Mouse (Mus musculus) cerebellum, adult 2 months (tissue): ENCODE results near the gene Socs4. TPM values are rescaled to one million over a fixed set of nuclear protein-coding genes. Genes with fewer than 3 reads are reported as not detected.
A peak's percentile ranks its signal among the peaks of the same experiment; 100 is the strongest.

ENCODE experiments used
- DNase-seq, 2 experiments: peaks; one replicate each; pipeline ENCODE4 v3.0.0; 2021
- H3K27ac ChIP-seq: fragments of 200-500 bp; 2 replicates; pipeline ENCODE4 v1.5.1; 2012; ENCODE audit warnings: low read length, control low read depth, inconsistent platforms; ENCODE audit not compliant: insufficient read depth
- H3K27me3 ChIP-seq: fragments of 200-500 bp; 2 replicates; pipeline ENCODE4 v1.6.1; 2012; ENCODE audit warnings: inconsistent platforms, mild to moderate bottlenecking, low read length, moderate library complexity; ENCODE audit not compliant: control insufficient read depth, insufficient read depth
- H3K4me1 ChIP-seq: fragments of 200-500 bp; 2 replicates; pipeline ENCODE4 v1.6.1; 2011; ENCODE audit warnings: low read length; ENCODE audit not compliant: control insufficient read depth, insufficient read depth
- H3K4me3 ChIP-seq: fragments of 200-500 bp; replicated peaks from 2 replicates; pipeline ENCODE3; 2011; ENCODE audit warnings: mild to moderate bottlenecking, low read depth, low read length, control low read depth; ENCODE audit not compliant: insufficient read depth
- CTCF ChIP-seq: fragments of 200-500 bp; IDR thresholded peaks from 2 replicates; pipeline ENCODE4 v1.5.1; 2011; ENCODE audit warnings: low read depth, mild to moderate bottlenecking, control low read depth, low read length, moderate library complexity, borderline replicate concordance; ENCODE audit not compliant: insufficient read depth
- POLR2A ChIP-seq: fragments of 200-500 bp; IDR thresholded peaks from 2 replicates; pipeline ENCODE4 v1.6.1; 2011; ENCODE audit warnings: low read length, control low read depth, borderline replicate concordance; ENCODE audit not compliant: insufficient read depth
- WGBS: fragments of 180-500 bp; shearing (Covaris S2); methylation state at CpG from one replicate; pipeline ENCODE4 v1.1.7; 2018; 5-methylcytosine and 5-hydroxymethylcytosine counted together
- polyA plus RNA-seq: library from polyadenylated mRNA; depleted of rRNA; stranded (reverse); fragments of >200 nt; gene quantifications from 2 replicates; pipeline ENCODE4 v1.2.3, GENCODE M21; 2012

Socs4 gene
- polyA plus RNA-seq, 1 experiment: 5.9 TPM

DNA sequence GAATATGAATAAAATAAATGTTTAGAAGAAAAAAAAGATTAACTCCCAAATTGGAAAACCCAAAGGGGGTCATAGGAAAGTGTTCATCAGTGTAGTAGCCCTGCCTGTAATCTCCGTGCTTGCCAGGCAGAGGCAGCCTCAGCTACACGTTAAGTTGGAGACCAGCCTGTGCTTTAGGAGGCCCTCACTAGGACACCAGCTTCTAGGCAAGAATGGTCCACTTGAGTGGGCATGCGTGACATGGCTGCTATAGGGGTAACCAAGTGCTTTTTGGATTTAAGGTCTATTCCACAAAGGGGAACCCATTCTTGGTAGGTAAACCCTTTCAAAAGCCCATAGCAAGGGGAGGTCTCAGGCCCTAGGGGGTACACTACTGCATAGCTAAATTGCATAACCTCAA lies 1.3 kb upstream of the Socs4 start:
- TF ChIP-seq CTCF (no peak), POLR2A (no peak)
- H3K4me1 ChIP-seq: no peaks in the 10 kb centered on the region; the same call in none of the 2 replicates
- no peaks in the 10 kb centered on the region for H3K27me3 ChIP-seq
- 29% methylated on average over 3 of the region's 3 CpGs for WGBS
- H3K4me3 ChIP-seq: peak overlapping the region; percentile 26
- no peak for DNase-seq
- no peak overlapping the region for H3K27ac ChIP-seq

GRCm38 (mm10) chr14:47276036-47276603 lies 611 bp upstream of the Socs4 start:
- TF ChIP-seq POLR2A (no peak), CTCF (no peak)
- H3K4me1 ChIP-seq: no peaks in the 10 kb centered on the region; the same call in none of the 2 replicates
- H3K4me3 ChIP-seq: peak overlapping the region; percentile 83
- no peak for DNase-seq
- peak overlapping the region; percentile 33 for H3K27ac ChIP-seq
- no peaks in the 10 kb centered on the region for H3K27me3 ChIP-seq
- WGBS: 2% methylated on average over 22 of the region's 22 CpGs

- Histone ChIP-seq H3K4me3 (no peak overlapping the region), H3K4me1 (no peaks in the 10 kb centered on the region; the same call in 1 of the 2 replicates), H3K27me3 (no peaks in the 10 kb centered on the region), H3K27ac (no peak overlapping the region)
- no peak for DNase-seq
- no peak for TF ChIP-seq POLR2A
- peak; percentile 26; the same call in 1 of the 2 replicates for TF ChIP-seq CTCF
- WGBS: 86% methylated on average over 2 of the region's 2 CpGs
Observed at GRCm38 (mm10) chr14:47279058-47279457, 2.3 kb downstream of the Socs4 start.

DNA sequence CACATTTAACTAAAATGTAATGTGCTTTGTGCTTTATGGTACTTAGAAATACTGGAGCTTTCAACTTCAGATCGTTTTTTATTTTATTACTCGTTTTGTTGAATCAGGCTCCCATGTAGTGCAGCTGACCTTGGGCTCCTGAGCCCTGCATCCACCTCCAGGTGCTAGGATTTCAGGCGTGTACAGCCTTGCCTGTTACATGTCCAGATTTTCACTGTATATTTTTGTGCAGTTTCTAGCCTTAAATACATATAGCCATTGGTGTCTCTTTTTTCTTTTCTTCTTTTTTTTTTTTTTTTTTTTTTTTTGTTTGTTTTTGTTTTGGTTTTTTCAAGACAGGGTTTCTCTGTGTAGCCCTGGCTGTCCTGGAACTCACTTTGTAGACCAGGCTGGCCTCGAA lies 4.8 kb downstream of the Socs4 start:
- Histone ChIP-seq H3K27me3 (no peaks in the 10 kb centered on the region), H3K27ac (no peak overlapping the region), H3K4me1 (no peaks in the 10 kb centered on the region; the same call in 1 of the 2 replicates), H3K4me3 (no peak overlapping the region)
- no peak for DNase-seq
- WGBS: 94% methylated on average over 4 of the region's 4 CpGs
- no peak for TF ChIP-seq CTCF
- no peak for TF ChIP-seq POLR2A

- no peaks in the 10 kb centered on the region; the same call in 1 of the 2 replicates for H3K4me1 ChIP-seq
- no peak for DNase-seq
- H3K27me3 ChIP-seq: no peaks in the 10 kb centered on the region
- no peak overlapping the region for H3K27ac ChIP-seq
- TF ChIP-seq POLR2A (no peak), CTCF (no peak)
- no peak overlapping the region for H3K4me3 ChIP-seq
- WGBS: 75% methylated on average over 7 of the region's 7 CpGs
Observed at GRCm38 (mm10) chr14:47283568-47283967, 6.8 kb downstream of the Socs4 start.

DNA sequence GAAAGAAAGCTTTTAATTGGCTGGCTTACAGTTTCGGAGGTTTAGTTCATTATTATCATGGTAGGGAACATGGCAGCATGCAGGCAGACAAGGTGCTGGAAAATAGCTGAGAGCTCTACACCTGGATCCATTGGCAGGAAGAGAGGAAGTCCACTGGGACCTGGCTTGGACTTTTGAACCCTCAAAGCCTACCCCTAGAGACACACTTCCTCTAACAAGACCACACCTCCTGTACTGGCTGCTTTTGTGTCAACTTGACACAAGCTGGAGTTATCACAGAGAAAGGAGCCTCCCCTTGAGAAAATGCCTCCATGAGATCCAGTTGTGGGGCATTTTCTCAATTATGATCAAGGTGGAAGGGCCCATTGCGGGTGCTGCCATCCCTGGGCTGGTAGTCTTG lies 8.5 kb downstream of the Socs4 start:
- WGBS: 93% methylated on average over 2 of the region's 2 CpGs
- H3K4me3 ChIP-seq: no peak overlapping the region

DNA sequence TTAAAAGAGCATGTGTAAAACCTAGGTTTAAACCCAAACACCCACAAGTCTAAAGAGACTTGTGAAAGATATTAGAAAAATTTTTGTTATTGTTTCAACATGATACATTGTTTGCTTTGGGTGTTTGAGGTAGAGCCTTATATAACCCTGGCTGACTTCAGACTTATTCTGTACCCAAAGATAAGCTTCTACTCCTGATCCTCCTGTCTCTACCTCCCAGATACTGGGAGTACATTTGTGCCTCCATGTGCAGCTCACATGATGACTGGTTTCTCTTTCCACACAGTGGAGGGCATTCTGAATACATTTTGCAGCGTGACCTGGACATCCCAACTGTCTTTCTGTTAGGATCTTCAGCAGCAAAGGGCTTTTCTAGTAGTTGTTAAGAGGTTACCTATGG lies 9.5 kb downstream of the Socs4 start:
- 93% methylated on average over 1 of the region's 1 CpGs for WGBS
- no peak for DNase-seq
- no peak for TF ChIP-seq CTCF
- no peaks in the 10 kb centered on the region for H3K27me3 ChIP-seq
- no peak overlapping the region for H3K27ac ChIP-seq
- H3K4me1 ChIP-seq: no peaks in the 10 kb centered on the region
- H3K4me3 ChIP-seq: no peak overlapping the region

More for the DNA sequence above, 8.5 kb downstream of the Socs4 start:
- H3K4me1 ChIP-seq: no peaks in the 10 kb centered on the region
- TF ChIP-seq CTCF: no peak
- TF ChIP-seq POLR2A: no peak
- H3K27me3 ChIP-seq: no peaks in the 10 kb centered on the region
- no peak overlapping the region for H3K27ac ChIP-seq
- DNase-seq: no peak

DNA sequence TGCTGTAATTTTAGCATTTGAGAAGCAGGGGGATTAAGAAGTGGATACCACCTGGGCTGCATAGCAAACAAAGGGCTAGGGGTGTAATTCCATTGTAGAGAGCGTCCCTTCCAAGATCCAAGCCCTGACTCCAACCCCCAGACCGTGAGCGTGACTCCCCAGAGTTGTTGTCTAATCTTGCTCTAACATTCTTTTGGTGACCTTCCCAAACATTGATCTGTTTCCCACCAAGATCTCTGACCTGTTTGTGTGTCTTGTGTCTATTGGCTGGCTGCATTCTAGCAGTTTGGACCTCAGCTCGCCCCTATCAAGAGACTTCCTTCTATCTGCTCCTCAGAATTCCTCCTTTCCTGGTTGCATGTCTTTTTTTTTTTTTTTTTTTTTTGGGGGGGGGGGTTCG lies 10.3 kb downstream of the Socs4 start:
- TF ChIP-seq POLR2A (no peak), CTCF (no peak)
- no peak overlapping the region for H3K4me3 ChIP-seq
- WGBS: 89% methylated on average over 4 of the region's 5 CpGs
- H3K27me3 ChIP-seq: no peaks in the 10 kb centered on the region
- H3K4me1 ChIP-seq: no peaks in the 10 kb centered on the region
- no peak for DNase-seq
- no peak overlapping the region for H3K27ac ChIP-seq

DNA sequence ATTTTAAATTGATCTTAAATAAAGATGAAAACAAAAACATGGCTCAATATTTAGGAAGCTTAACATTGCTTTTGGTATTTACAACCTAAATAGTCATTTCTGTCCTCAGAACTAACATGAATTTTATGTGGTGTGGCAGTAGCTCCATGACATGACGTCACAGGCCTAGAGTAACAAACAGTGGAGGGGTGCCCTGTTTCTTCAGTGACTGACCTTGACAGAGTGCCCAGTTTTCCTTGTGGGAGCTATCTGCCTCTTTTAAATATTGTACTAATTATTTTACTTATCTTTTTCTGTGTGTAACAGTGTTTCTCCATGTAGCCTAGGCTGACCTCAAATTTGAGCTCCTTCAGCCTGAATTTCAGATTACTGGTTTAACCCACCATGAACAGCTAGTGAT lies 15.0 kb downstream of the Socs4 start:
- TF ChIP-seq POLR2A (no peak), CTCF (no peak)
- Histone ChIP-seq H3K27me3 (no peaks in the 10 kb centered on the region), H3K27ac (no peak overlapping the region), H3K4me3 (no peak overlapping the region), H3K4me1 (no peaks in the 10 kb centered on the region)
- DNase-seq: no peak
- 69% methylated on average over 1 of the region's 1 CpGs for WGBS
